Mouse (Mus musculus): ENCODE measurements at regions not wholly inside any gene's neighbourhood (a gene's known extent, or its start where the extent isn't known, plus 50 kb on each side); places are given as distances from the start of the nearest gene placed in this dataset.
A peak's percentile ranks its signal among the peaks of the same experiment; 100 is the strongest.

GRCm38 (mm10) chr19:26258677-26259076 is 346.2 kb upstream of the Smarca2 start:
- no peak overlapping the region for H3K4me3 ChIP-seq (replicated peaks; ENCODE audit: low read depth, low read length)
- H3K27ac ChIP-seq = no peak overlapping the region
- 70% methylated on average over 4 of the region's 4 CpGs for WGBS
- no peaks in the 10 kb centered on the region for H3K36me3 ChIP-seq (ENCODE audit: insufficient read depth, low read length)
- H3K4me1 ChIP-seq (replicated peaks; ENCODE audit: insufficient read depth, low read length) = no peaks in the 10 kb centered on the region
- ATAC-seq (replicated peaks; ENCODE audit: low FRiP score, low read depth) (no peak), DNase-seq (ENCODE audit: low spot score) (no peak)
- no peaks in the 10 kb centered on the region for H3K9me3 ChIP-seq (replicated peaks; ENCODE audit: low read length)
- H3K4me2 ChIP-seq (ENCODE audit: low read length) = no peak overlapping the region
- no peak for TF ChIP-seq CTCF (IDR thresholded peaks at IDR 0.05; ENCODE audit: low read depth)
- no peaks in the 10 kb centered on the region for H3K27me3 ChIP-seq (ENCODE audit: insufficient read depth, low read length)
- no peak overlapping the region for H3K9ac ChIP-seq (ENCODE audit: low read depth, low read length)

- no peak overlapping the region for H3K4me2 ChIP-seq (ENCODE audit: low read length)
- WGBS = 92% methylated on average over 2 of the region's 2 CpGs
- H3K9ac ChIP-seq (ENCODE audit: low read depth, low read length) = no peak overlapping the region
- H3K4me1 ChIP-seq (replicated peaks; ENCODE audit: insufficient read depth, low read length) = no peaks in the 10 kb centered on the region
- no peak overlapping the region for H3K27ac ChIP-seq
- no peaks in the 10 kb centered on the region for H3K27me3 ChIP-seq (ENCODE audit: insufficient read depth, low read length)
- ATAC-seq (replicated peaks; ENCODE audit: low FRiP score, low read depth) (no peak), DNase-seq (ENCODE audit: low spot score) (no peak)
- no peak for TF ChIP-seq CTCF (IDR thresholded peaks at IDR 0.05; ENCODE audit: low read depth)
- H3K36me3 ChIP-seq (ENCODE audit: insufficient read depth, low read length) = no peaks in the 10 kb centered on the region
- no peak overlapping the region for H3K4me3 ChIP-seq (replicated peaks; ENCODE audit: low read depth, low read length)
- H3K9me3 ChIP-seq (replicated peaks; ENCODE audit: low read length) = no peaks in the 10 kb centered on the region
These were observed 343.3 kb upstream of the Smarca2 start for GRCm38 (mm10) chr19:26261530-26261929.

- Histone ChIP-seq H3K27ac (no peak overlapping the region), H3K9ac (ENCODE audit: low read depth, low read length) (no peak overlapping the region), H3K27me3 (ENCODE audit: insufficient read depth, low read length) (no peaks in the 10 kb centered on the region), H3K9me3 (replicated peaks; ENCODE audit: low read length) (no peaks in the 10 kb centered on the region), H3K4me1 (replicated peaks; ENCODE audit: insufficient read depth, low read length) (no peaks in the 10 kb centered on the region), H3K36me3 (ENCODE audit: insufficient read depth, low read length) (no peaks in the 10 kb centered on the region), H3K4me3 (replicated peaks; ENCODE audit: low read depth, low read length) (no peak overlapping the region), H3K4me2 (ENCODE audit: low read length) (no peak overlapping the region)
- no peak for TF ChIP-seq CTCF (IDR thresholded peaks at IDR 0.05; ENCODE audit: low read depth)
- WGBS = 73% methylated on average over 6 of the region's 6 CpGs
- ATAC-seq (replicated peaks; ENCODE audit: low FRiP score, low read depth) (no peak), DNase-seq (ENCODE audit: low spot score) (no peak)
These were observed 308.5 kb upstream of the Smarca2 start for GRCm38 (mm10) chr19:26296360-26296759.

- Histone ChIP-seq H3K27me3 (ENCODE audit: insufficient read depth, low read length) (no peaks in the 10 kb centered on the region), H3K36me3 (ENCODE audit: insufficient read depth, low read length) (no peaks in the 10 kb centered on the region), H3K27ac (no peak overlapping the region), H3K9ac (ENCODE audit: low read depth, low read length) (no peak overlapping the region), H3K4me1 (replicated peaks; ENCODE audit: insufficient read depth, low read length) (no peaks in the 10 kb centered on the region), H3K4me2 (ENCODE audit: low read length) (no peak overlapping the region), H3K4me3 (replicated peaks; ENCODE audit: low read depth, low read length) (no peak overlapping the region), H3K9me3 (replicated peaks; ENCODE audit: low read length) (no peaks in the 10 kb centered on the region)
- ATAC-seq (replicated peaks; ENCODE audit: low FRiP score, low read depth) = no peak
- no peak for DNase-seq (ENCODE audit: low spot score)
- WGBS = 84% methylated on average over 1 of the region's 1 CpGs
- TF ChIP-seq CTCF (IDR thresholded peaks at IDR 0.05; ENCODE audit: low read depth) = no peak
These were observed 296.2 kb upstream of the Smarca2 start for GRCm38 (mm10) chr19:26308477-26309135.

- Histone ChIP-seq H3K36me3 (ENCODE audit: insufficient read depth, low read length) (no peaks in the 10 kb centered on the region), H3K4me1 (replicated peaks; ENCODE audit: insufficient read depth, low read length) (no peaks in the 10 kb centered on the region), H3K4me2 (ENCODE audit: low read length) (no peak overlapping the region), H3K9me3 (replicated peaks; ENCODE audit: low read length) (no peaks in the 10 kb centered on the region), H3K4me3 (replicated peaks; ENCODE audit: low read depth, low read length) (no peak overlapping the region), H3K27me3 (ENCODE audit: insufficient read depth, low read length) (no peaks in the 10 kb centered on the region), H3K27ac (no peak overlapping the region), H3K9ac (ENCODE audit: low read depth, low read length) (no peak overlapping the region)
- 82% methylated on average over 2 of the region's 2 CpGs for WGBS
- ATAC-seq (replicated peaks; ENCODE audit: low FRiP score, low read depth) (no peak), DNase-seq (ENCODE audit: low spot score) (peak; percentile 1)
- TF ChIP-seq CTCF (IDR thresholded peaks at IDR 0.05; ENCODE audit: low read depth) = no peak
These were observed 285.9 kb upstream of the Smarca2 start for GRCm38 (mm10) chr19:26318977-26319376.

- no peaks in the 10 kb centered on the region for H3K9me3 ChIP-seq (replicated peaks; ENCODE audit: low read length)
- WGBS = 86% methylated on average over 5 of the region's 5 CpGs
- no peaks in the 10 kb centered on the region for H3K27me3 ChIP-seq (ENCODE audit: insufficient read depth, low read length)
- no peak overlapping the region for H3K9ac ChIP-seq (ENCODE audit: low read depth, low read length)
- H3K36me3 ChIP-seq (ENCODE audit: insufficient read depth, low read length) = no peaks in the 10 kb centered on the region
- TF ChIP-seq CTCF (IDR thresholded peaks at IDR 0.05; ENCODE audit: low read depth) = no peak
- ATAC-seq (replicated peaks; ENCODE audit: low FRiP score, low read depth) (no peak), DNase-seq (ENCODE audit: low spot score) (no peak)
- H3K4me1 ChIP-seq (replicated peaks; ENCODE audit: insufficient read depth, low read length) = no peaks in the 10 kb centered on the region
- H3K27ac ChIP-seq = no peak overlapping the region
- no peak overlapping the region for H3K4me2 ChIP-seq (ENCODE audit: low read length)
- H3K4me3 ChIP-seq (replicated peaks; ENCODE audit: low read depth, low read length) = no peak overlapping the region
These were observed 281.2 kb upstream of the Smarca2 start for GRCm38 (mm10) chr19:26323682-26324081.

- Histone ChIP-seq H3K4me1 (replicated peaks; ENCODE audit: insufficient read depth, low read length) (no peaks in the 10 kb centered on the region), H3K36me3 (ENCODE audit: insufficient read depth, low read length) (no peaks in the 10 kb centered on the region), H3K9ac (ENCODE audit: low read depth, low read length) (no peak overlapping the region), H3K4me3 (replicated peaks; ENCODE audit: low read depth, low read length) (no peak overlapping the region), H3K27me3 (ENCODE audit: insufficient read depth, low read length) (no peaks in the 10 kb centered on the region), H3K4me2 (ENCODE audit: low read length) (no peak overlapping the region), H3K9me3 (replicated peaks; ENCODE audit: low read length) (no peaks in the 10 kb centered on the region), H3K27ac (no peak overlapping the region)
- ATAC-seq (replicated peaks; ENCODE audit: low FRiP score, low read depth) (no peak), DNase-seq (ENCODE audit: low spot score) (no peak)
- 77% methylated on average over 4 of the region's 4 CpGs for WGBS
- no peak for TF ChIP-seq CTCF (IDR thresholded peaks at IDR 0.05; ENCODE audit: low read depth)
These were observed 265.7 kb upstream of the Smarca2 start for GRCm38 (mm10) chr19:26339120-26339519.

Measured in kidney, postnatal 0 days (tissue).